Mouse (Mus musculus) fibroblast of lung, adult 2 months (primary cell): Measurements from ENCODE around the gene Pdia5.

Experiments
- DNase-seq: peaks from one replicate; pipeline ENCODE4 v3.0.0-alpha.2; 2011; ENCODE audit warnings: low read depth

Gene Pdia5

GRCm38 (mm10) chr16:35360593-35360992 lies 130.1 kb downstream of the Pdia5 start:
- DNase-seq = no peak

- no peak for DNase-seq
These were observed 133.2 kb downstream of the Pdia5 start for GRCm38 (mm10) chr16:35357449-35357848.
